In genomic region chr4:149049351-149050159, GRCm38 (mm10) we compare ENCODE assay signal across 8 mouse cellular contexts. TPM values are rescaled to one million over a fixed set of nuclear protein-coding genes. Genes with fewer than 3 reads are reported as not detected.
DNase-seq lines count a peak whose midpoint lies in the region; ATAC-seq lines count a peak whose summit lies in the region.

No protein-coding gene starts in this region.

- no peaks in the 10 kb centered on the region for H3K36me3 ChIP-seq in kidney, embryonic 14.5 days (ENCODE audit: control insufficient read depth, insufficient read depth, low read length)

- WGBS in kidney, embryonic 14.5 days = 3% methylated on average over 16 of the region's 16 CpGs

- ATAC-seq in kidney, embryonic 14.5 days (ENCODE audit: low FRiP score, low TSS enrichment) = peak; percentile 72
- no peak for ATAC-seq in inflammation-experienced regulatory T-cells, adult 6 months

- H3K9me3 ChIP-seq in kidney, embryonic 14.5 days (ENCODE audit: control insufficient read depth, low read length) = no peaks in the 10 kb centered on the region

- H3K27me3 ChIP-seq in kidney, embryonic 14.5 days (ENCODE audit: control insufficient read depth, insufficient read depth, low read length) = no peaks in the 10 kb centered on the region

- H3K4me3 ChIP-seq in kidney, embryonic 14.5 days (ENCODE audit: low read length) = 0 out of 2 replicates have a peak overlapping the region, but pooled peaks have one; percentile 8

- H3K4me2 ChIP-seq in kidney, embryonic 14.5 days (replicated peaks; ENCODE audit: low read depth, low read length) = 0 out of 2 replicates have a peak overlapping the region, but pooled peaks have one; percentile 17

- peaks cover 50% of the 10 kb centered on the region for H3K4me1 ChIP-seq in kidney, embryonic 14.5 days (ENCODE audit: control insufficient read depth, insufficient read depth, low read length)

- peak overlapping the region; percentile 76 for H3K27ac ChIP-seq in kidney, embryonic 14.5 days (ENCODE audit: low read depth, low read length)

- no peak overlapping the region for H3K9ac ChIP-seq in kidney, embryonic 14.5 days (ENCODE audit: low read depth, low read length)

- peak; percentile 79 for DNase-seq in A20 (ENCODE audit: low read depth, low spot score)
- DNase-seq in adrenal gland, adult 2 months = peak; percentile 81
- peak; percentile 23 to 24 for DNase-seq in heart, adult 9 months (ENCODE audit: low spot score in 2 of 2)
- DNase-seq in lung, postnatal 4 days = peak; percentile 49 to 68
- no peak for DNase-seq in layer of hippocampus, adult 9-10 months (ENCODE audit: low spot score)
- DNase-seq in spleen, postnatal 4 days (ENCODE audit: low spot score in 2 of 2) = no peak

RNA-seq across cellular contexts. Expression of gene Pex14, which starts 50.1 kb away (rescaled TPM):
- total RNA-seq in adrenal gland, adult 2 months (2021) = 10 to 100 TPM; 77.8 to 81.4 TPM
- polyA plus RNA-seq in adrenal gland, adult 2 months (2012; rRNA removed) = 110 and 111 TPM in 2 replicates
- 36.9 and 42.4 TPM in 2 replicates for polyA plus RNA-seq in kidney, embryonic 14.5 days (2014; fragmentation: Nextera tagmentation; extraction: Ambion mirVana)
- 10 to 100 TPM; 13.0 to 18.4 (median 14.2) TPM for polyA plus RNA-seq in inflammation-experienced regulatory T-cells, adult 6 months (2017; shearing (Covaris generic))

RNA-seq across cellular contexts. Expression of gene Dffa, which starts 54.4 kb away (rescaled TPM):
- total RNA-seq in adrenal gland, adult 2 months (2021) = 10 to 100 TPM; 19.2 to 26.1 TPM
- polyA plus RNA-seq in adrenal gland, adult 2 months (2012; rRNA removed) = 9.8 and 11.6 TPM in 2 replicates
- polyA plus RNA-seq in kidney, embryonic 14.5 days (2014; fragmentation: Nextera tagmentation; extraction: Ambion mirVana) = 21.0 and 29.3 TPM in 2 replicates
- polyA plus RNA-seq in inflammation-experienced regulatory T-cells, adult 6 months (2017; shearing (Covaris generic)) = 10 to 100 TPM; 24.4 to 29.2 (median 26.3) TPM

Comparison
In these comparisons a context has a peak if more than half of its experiments do, and no peak if none do; other contexts are left out.
1. DNase-seq: peak in A20 (single experiment), adrenal gland, adult 2 months (single experiment), heart, adult 9 months (2 of 2) and lung, postnatal 4 days (2 of 2); none in layer of hippocampus, adult 9-10 months (single experiment) and spleen, postnatal 4 days (0 of 2).